Mouse (Mus musculus): ENCODE measurements at regions not wholly inside any gene's neighbourhood (a gene's known extent, or its start where the extent isn't known, plus 50 kb on each side); places are given as distances from the start of the nearest gene placed in this dataset.
A peak's percentile ranks its signal among the peaks of the same experiment; 100 is the strongest.

DNA sequence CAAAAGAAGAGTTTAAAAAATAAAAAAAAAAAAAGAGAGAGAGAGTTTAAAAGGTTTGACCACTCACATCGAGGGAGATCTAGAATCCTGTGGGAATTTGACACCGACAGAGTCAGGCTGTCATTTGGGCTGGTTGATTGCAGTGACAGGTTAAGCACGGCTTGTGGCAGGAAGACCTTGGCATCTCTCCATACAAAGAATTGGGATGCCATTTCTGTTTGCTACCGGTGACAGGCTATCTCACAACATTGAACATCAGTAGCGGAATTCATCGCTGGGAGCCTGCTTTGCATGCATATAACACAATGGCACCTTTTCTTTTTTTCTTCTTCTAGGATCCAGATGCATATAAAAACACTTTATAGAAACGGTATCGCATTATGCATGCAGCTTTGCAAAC, 53.7 kb upstream of the Gm26657 start:
- no peak for DNase-seq

DNA sequence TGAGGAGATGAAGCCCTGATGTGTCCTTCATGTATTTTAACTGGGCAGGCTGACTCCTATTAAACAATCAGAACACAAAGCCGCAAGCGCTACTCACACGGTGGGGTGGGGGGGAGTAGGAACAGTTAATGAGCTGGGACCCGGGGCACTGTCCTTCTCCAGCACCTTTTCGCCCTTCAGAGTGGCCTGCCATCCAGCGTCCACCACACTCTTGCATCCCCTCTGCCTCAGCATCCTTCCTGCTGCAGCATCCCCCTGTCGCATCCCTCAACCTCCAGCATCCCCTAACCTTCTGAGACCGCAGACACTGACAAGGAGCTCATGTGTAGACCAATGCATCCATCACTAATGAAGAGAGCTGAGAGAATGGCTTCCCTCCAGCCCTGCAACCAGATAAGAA, 54.2 kb upstream of the Gm26657 start:
- no peak for DNase-seq

DNA sequence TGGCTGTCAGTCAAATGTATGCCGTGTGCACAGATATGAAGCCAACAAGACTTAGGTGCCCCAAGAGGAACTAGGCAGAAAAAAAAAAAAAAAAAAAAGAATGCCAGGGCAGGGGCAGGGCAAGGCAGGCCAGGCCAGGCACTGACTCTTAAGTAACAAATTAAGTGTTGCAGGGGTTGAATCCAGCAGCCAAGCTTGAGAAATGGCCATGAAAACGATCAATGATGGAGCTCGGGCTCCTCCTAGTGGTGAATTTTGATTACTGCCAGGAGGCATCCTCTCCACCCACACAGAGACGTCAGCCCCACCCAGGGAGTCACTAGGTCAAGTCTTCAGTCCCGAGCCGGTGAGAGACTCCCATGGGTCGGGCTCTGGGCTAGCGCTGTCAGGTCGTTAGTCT, 54.7 kb upstream of the Gm26657 start:
- DNase-seq, result peak; percentile 87 to 92

DNA sequence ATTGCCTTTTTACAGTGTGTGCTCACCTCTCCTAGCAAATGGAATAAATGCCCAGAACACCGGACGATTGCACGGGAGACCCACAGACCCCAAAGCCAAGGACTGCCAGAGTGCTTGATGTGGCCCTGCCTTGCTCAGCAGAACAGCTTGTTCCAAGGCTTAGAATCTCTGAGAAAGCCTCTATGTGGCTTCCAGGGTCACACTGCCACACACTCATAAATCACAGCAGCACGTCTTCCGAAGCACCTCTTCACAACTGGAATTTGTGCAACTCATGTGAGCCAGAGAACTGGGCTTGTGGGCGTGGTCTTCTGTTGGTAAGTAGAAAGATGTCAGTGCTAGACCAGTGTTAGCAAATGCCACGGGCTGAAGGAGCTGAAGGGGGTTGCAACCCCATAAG, 55.8 kb upstream of the Gm26657 start:
- peak in 1 of 2 experiments; percentile 30 for DNase-seq

DNA sequence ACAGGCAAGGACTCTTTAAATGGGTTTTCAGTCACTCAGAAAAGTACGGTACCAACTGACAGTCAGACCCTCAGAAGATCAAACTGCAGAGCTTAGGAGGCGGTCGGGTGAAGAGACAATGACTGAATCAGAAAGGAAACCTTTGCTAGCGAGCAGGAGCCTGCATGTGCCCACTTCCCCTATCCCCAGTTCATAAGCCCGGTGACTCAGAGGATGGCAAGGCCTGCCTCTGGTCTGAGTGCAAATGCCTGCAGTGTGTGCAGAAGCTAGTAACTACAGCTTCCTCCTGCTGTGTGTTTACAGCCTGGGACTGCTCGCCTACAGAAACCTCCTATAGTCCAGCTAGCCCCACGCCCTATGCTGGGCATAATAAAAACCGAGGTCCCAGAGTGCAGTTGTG, 58.7 kb upstream of the Gm26657 start:
- no peak for DNase-seq

DNA sequence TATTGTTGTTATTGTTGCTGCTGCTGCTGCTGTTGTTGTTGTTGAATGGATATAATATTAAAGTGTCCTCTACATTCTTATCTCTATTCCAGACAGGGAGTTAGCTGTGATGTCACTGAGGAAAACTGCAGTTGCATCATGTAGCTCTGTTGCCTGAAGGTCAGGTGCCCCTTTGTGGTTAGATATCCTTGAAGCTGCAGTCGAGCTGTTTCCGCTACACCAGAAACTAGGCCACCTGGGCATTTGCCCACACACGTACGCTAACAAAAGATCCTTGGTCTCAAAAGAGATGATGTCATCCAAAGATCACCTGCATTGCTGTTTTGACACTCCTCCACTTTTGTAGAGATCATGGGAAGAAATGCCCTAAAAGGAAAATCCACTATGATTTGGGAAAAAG, 66.0 kb upstream of the Gm26657 start:
- DNase-seq, result no peak

DNA sequence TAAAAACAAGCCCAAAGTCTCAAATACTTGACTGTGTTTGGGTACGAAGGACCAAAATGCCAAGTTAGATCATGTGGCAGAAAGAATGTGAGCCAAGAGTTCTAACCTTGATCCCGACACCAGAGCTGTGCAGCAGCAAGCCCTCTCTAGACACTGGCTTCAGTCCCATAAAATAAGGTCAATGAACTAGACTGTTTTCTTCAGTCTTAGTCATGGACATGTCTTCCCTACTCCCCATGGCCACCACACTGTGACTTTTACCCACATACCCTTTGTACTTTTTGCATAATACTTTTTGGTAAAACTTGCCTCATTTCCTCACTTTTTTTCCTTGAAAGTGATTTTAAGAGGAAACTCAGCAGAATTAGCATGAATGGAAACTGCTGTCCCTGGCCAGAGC, 74.9 kb upstream of the Gm26657 start:
- no peak for DNase-seq

DNA sequence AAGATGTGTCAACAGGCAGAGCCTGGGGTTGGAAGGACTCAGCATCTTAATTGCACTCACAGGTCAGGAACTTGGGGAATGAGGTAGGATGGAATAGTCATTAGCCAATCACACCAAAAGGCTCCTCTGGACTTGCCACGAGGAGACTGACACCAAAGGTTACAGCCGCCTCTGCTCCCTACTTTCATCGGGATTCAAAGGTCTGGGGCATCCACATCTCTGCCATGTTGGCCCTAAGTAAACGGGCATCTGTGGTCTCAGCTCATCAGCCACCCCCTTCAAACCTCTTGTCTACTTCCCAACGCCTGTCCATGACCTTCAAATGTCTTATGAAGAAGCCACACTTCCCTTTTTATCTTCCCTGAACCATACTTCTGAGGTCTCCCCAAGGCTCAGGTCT, 78.1 kb upstream of the Gm26657 start:
- DNase-seq, result no peak

DNA sequence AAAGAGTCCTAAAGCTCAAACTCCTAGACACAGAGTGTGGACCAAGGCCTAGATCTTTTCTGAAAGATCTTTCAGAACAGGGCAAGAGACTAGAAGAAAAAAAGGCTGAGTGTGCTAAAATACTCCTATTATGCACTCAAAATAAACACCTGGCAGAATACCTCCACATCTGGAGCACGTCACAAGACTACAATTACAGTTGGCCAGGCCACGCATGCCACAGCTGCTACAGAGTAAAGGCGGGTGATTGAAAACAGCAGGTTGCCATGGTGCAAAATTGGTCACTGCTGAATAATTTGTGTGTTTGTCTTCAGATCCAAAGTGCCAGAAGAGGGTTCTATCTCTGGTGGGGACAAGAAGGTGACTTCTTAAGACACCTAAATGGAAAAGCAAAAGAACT, 82.8 kb upstream of the Gm26657 start:
- no peak for DNase-seq

DNA sequence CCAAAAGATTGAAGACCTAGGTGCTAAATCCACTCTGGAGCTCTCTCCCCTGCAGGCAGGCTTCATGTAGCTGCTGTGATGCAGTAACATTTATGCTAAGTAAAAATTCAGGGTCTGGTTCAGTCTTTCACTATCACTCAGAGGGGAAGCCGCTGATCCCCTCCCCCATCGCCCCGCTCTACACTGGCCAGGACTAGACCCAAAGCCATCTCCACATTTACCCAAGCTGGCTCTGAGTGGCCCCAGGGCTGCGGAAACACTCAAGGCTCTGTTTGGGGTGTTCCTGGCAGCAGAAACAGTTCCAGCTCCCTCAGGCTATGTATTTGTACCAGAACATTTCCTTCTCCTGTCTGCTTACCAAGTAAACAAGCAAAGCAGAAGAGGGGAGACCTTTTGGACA, 85.5 kb upstream of the Gm26657 start:
- no peak for DNase-seq

DNA sequence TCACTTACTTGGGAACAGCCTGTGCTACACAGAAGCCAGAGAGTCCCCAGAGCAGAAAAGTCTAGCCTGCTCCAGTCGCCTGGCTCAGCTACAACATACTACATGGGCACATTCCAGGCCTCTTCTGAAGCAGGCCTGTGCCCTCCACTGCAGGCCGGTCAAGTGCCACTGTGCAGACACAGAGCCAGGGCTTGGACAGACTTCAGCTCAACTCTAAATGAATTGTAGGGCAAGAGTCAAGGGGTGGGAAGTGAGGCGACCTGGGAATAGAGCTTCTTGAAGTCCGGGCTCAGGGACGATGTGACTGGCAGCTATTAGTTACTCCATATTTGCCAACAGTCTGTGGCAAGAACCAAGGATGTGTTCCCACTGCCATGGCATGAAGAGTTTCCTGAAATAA, 87.1 kb upstream of the Gm26657 start:
- peak; percentile 9 to 62 for DNase-seq

DNA sequence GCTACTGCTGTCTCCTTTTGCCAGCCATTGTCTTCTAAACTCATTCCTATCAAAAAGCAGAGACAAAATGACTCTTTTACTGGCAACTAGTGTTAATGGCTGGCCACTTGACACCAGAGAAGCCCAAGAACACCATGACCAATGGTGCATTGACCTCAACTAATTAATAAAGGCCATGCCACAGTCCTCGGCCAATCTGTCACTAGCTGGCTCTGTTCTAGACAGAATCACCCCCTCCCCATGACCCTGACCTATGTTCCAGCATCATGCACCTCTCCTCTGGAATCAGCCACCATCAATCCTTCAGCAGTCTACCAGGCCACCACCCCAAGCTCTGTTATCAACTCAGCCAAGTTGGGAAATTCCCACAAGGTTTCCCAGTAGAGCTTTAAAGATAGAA, 90.1 kb upstream of the Gm26657 start:
- DNase-seq, result no peak

DNA sequence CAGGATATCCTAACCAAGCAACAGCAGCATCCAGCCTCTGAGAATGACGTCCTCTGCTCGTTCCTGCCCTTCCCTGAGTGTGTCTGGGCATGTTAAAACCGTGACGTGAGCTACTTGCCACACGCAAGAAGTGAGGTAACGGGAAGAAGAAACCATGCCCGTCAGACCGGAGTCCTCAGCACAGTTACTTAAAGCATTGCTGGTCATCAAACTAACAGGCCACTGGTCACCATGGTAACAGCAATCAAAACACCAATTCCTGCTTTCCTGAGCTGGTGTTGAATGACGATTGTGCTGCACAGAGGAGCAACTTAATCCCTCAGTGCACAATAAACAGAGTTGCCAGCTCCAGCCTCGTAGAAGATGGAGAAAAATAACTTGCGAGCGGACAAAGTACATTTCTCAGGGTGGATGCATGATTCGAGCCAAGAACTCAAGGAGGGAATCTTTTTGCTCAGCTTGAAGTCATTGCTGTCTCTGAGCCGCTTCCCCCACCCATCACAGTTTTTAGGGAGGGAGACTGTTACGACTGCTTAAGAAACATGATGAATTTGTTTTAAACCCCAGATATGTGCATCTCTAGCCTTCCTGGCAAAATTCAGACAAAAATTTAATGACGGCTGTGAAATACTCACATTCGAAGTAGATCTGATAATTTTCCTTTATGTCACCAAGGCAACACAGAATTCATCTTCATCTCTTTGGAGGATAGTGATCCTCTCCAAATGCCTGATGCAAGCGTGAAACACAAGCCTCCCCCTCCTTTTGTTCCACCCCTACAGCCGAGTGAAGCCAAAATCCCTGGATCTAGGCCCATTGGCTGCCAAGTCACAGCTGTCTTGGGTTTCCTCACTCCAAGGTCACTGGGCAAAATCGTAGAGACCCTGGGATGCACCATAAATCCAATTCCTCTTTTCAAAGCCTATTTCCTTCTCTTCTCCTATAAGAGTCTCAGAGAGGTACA, 95.6 kb upstream of the Gm26657 start:
- peak; percentile 49 to 68 for DNase-seq

DNA sequence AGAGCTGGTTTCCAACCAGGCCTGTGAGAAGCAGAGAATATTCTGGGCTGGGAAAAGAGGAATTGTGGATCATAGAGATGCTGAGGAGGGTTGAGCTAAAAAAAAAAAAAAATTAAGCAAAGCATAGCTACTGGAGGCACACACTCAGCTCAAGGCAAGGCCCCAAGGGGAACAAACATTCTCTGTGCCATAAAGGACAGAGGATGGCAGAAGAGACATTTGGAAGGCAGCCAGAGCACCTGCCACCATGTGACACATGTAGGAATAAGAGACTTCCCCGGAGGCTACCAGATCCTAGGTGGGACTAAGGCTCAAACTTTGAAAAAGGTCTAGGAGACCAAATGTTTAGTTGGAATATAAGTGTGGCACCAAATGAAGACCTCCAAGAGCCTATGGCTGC, 96.4 kb upstream of the Gm26657 start:
- no peak for DNase-seq

DNA sequence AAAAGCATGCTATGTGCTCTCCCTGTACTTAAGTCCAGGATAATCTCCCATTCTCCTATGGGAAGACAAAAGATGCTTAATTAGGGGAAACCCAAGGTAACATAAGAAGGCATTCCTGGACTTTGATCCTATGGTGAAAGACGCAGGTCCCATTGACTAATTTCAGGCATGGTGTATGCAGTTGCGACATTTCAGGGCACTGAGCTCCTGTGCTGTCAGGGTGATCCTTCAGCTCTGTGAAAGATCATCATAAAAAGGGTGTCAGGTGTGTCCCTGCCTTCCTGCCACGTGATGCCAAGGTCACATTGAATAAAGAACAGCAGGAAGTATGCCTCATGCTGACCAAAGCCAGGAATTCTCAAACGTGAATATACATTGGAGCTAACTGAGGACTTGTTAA, 100.2 kb upstream of the Gm26657 start:
- no peak for DNase-seq

DNA sequence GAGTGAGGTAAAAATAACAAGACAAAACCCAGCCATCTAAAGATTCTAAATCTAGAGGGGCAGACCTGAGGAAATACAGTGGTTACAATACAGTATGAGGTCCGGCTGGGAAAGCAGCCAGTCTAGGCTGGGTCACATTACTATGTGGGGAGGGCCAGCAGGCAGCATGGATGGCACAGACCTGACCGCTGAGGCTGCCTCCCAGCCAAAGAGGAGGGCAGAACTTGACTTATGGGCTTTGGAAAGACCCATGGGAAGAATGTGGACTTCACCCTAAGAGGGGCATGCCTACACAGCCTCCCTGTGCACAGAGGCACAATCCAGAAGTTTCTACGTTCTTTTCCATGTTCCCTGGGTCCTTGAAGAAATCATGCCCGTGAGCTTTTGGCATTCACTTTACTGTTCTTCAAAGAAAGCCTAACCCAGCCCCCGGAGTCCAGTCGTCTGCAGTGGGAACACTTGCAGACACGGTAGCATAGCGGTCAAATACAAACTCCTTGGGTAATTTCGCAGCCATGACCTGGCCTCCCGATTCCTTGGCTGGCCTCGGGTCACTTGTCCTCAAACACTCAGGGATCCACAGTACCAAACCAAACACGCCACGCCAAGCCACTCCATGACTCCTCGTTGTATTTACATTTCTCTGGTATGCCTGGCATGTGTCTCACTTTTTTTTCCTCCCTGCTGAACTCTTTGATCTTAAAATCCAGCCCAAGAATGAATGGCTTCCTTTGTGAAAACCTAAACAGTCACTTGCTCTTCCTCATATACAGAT, 101.0 kb upstream of the Gm26657 start:
- peak; percentile 61 to 87 for DNase-seq

DNA sequence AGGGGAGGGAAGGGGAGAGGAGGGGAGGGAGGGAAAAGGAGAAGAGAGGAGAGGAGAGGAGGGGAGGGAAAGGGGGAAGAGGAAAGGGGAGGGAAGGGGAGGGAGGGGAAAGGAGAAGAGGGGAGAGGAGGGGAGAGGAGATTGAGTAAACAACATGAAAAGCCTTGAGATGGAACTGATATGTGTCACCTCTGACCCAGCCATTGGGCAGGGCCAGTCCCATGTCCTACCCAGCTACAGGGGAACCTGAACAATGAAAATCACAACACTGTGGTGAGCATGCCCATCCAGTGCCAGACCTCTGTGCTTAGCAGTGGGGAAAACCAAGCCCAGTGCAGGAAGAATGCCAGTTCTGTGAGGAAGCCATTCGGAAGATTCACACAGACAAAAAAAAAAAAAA, 103.6 kb upstream of the Gm26657 start:
- no peak for DNase-seq

DNA sequence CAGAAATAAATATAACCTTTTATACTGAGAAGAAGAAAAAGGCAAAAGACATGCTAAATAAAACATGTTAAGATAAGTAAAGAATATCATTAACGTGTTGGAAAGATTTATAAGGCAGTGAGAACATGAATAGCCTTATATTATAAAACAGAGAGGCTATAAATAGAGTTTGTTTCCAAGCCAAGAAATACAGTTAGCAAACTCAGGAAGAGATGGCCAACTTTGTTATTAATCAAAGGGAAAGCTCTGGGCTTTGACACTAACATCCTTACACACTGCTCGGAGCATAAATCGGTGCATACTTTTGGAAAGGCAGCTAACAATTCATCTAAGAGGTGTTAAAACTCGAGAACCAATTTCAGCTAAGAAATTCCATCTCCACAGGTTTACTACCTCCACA, 106.3 kb upstream of the Gm26657 start:
- no peak for DNase-seq

DNA sequence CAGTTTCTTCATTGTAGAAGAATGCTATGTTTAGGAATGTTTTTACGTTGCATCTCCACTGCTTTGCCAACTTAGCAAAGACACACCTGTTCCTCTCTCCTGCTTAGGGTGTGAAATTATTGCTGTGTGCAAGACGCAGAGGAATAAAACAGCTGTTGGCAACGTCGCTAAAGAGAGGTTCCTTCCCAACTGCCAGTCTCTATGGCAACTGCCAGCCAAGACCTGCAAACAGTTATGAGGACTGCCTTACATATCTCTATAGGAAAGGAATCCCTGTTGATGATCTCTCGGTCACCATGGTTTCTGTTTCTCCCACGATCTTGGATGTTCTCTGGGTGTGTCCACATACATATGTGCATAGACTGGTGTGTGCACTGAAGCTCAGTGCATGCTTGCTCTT, 109.6 kb upstream of the Gm26657 start:
- no peak for DNase-seq

DNA sequence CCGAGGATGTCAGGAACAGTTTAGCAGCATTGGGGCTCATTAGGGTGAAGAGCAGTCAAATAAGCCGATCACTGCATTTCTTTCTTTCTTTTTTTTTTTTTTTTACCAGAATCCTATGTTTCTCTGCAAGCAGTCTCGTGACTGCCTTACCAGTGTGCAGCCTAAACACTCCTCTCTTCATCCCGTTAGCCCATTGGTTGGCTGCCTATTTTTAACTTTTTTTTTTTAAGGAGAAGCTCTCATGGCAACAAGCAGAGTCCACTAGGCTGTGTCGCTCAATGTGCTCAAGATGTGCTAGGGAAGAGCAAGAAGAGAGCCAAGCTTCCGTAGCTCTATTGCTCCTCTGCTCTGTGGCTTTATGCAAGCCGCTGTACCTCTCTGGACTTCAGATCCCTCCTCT, 112.7 kb upstream of the Gm26657 start:
- no peak for DNase-seq

DNA sequence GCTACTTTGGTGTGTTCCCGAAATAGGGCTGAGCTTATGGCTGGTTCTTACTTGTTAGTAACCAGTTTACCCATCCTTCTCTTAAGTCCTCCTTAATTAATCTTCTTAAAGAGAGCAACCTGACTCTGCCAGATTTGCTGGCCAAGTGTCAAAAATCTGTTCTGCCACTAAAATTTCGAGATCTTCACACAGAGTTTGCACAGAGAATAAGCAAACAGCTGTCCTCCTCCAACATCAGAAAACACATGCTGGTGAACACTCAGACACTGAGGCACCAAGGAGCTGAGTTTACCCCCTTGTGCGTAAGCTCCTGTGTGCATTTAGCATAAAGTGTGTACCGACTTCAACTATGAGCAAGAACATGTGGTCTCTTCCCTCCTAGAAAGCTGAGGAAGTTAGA, 118.1 kb upstream of the Gm26657 start:
- no peak for DNase-seq

DNA sequence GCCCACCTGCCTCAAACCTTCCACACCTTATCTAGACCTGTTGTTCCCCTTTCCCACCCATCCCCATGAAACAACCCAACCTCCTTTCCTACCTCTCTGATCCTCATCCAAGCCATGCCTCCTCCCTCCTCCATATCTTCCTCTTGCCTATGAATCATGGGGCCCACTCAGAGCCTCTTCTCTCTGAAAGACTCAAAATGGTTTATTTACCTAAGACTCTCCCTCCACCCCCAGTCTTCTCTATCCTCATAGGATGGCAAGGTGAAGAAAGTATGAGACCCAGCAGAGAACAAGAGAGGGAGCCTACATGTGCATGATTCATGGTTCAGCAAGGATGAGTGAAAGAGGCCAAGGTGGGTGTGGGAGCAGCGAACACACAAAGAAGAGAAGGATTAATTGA, 118.5 kb upstream of the Gm26657 start:
- DNase-seq, result no peak

DNA sequence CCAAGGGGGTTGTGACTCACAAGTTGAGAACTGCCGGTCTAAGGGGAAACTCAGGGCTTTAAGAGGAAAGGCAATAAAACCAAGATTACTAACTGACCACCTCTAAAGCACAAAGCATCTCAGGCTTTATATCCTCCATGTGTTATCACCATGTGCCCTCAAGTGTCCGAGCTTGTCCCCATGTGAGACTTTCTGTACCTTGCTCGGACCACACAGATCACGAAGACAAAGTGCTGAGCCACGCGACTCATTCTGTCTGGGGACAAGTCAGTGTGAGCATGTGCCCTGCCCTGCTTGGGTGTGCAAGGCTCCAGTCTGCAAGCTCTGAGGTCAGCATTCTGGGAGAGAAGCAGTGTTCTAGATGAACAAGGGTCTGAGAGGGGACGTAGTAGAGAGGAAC, 119.2 kb upstream of the Gm26657 start:
- DNase-seq, result no peak

DNA sequence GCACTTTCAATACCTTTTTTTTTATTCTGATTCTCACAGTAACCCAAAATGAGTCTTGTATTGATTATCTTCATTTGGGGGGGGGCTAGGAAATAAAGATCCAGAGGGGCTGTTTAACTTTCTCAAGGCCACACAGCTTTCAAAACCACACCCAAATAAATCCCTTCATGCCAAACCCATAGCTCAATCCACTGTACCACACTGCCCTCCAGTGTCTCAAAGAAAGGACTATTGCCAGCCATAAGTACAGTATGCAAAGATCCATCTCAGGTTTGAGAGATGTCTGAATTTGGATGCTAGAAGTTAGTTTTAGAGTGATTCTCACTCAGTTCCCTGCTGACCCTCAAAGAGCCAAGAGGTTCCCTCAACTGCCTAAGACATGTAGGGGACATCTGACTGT, 120.1 kb upstream of the Gm26657 start:
- no peak for DNase-seq

All from lung, postnatal 4 days (tissue).